Mouse (Mus musculus) midbrain, embryonic 16.5 days (tissue): ENCODE data around the gene Hnf4a. TPM values are rescaled to one million over a fixed set of nuclear protein-coding genes. Genes with fewer than 3 reads are reported as not detected.

ENCODE experiments used
- ATAC-seq: fragments of 200-750 bp; cut with Nextera tagmentation; 2 replicates; pipeline ENCODE4 v1.8.0; 2017; ENCODE audit warnings: moderate TSS enrichment
- H3K27ac ChIP-seq: fragments of 300-500 bp; sonication (generic); 2 replicates; pipeline ENCODE4 v1.5.1; 2014; ENCODE audit warnings: mild to moderate bottlenecking, low read length, mixed read lengths
- H3K27me3 ChIP-seq: fragments of 300-500 bp; sonication (generic); 2 replicates; pipeline ENCODE4 v1.6.1; 2014; ENCODE audit warnings: low read depth, low read length, mixed read lengths; ENCODE audit not compliant: control insufficient read depth, insufficient read depth
- H3K36me3 ChIP-seq: fragments of 300-500 bp; sonication (generic); 2 replicates; pipeline ENCODE4 v1.6.1; 2014; ENCODE audit warnings: mild to moderate bottlenecking, low read length, moderate library complexity, mixed read lengths; ENCODE audit not compliant: control insufficient read depth, insufficient read depth
- H3K4me1 ChIP-seq: fragments of 300-500 bp; sonication (generic); 2 replicates; pipeline ENCODE4 v1.6.1; 2014; ENCODE audit warnings: mild to moderate bottlenecking, low read length, mixed read lengths; ENCODE audit not compliant: control insufficient read depth, insufficient read depth
- H3K4me2 ChIP-seq: fragments of 300-500 bp; sonication (generic); 2 replicates; pipeline ENCODE4 v1.6.1; 2014; ENCODE audit warnings: mild to moderate bottlenecking, low read length, mixed read lengths
- H3K4me3 ChIP-seq: fragments of 300-500 bp; sonication (generic); 2 replicates; pipeline ENCODE4 v1.5.1; 2014; ENCODE audit warnings: low read depth, mild to moderate bottlenecking, low read length, moderate library complexity, mixed read lengths
- H3K9ac ChIP-seq: fragments of 300-500 bp; sonication (generic); 2 replicates; pipeline ENCODE4 v1.6.1; 2014; ENCODE audit warnings: low read depth, low read length, mixed read lengths
- H3K9me3 ChIP-seq: fragments of 300-500 bp; sonication (generic); replicated peaks from 2 replicates; pipeline ENCODE4 v1.6.1; 2014; ENCODE audit warnings: mild to moderate bottlenecking, low read length, mixed read lengths; ENCODE audit not compliant: control insufficient read depth, poor library complexity, severe bottlenecking
- WGBS: fragments of 180-500 bp; shearing (Covaris S2); extraction: QIAGEN DNeasy Blood & Tissue Kit; methylation state at CpG from one replicate; pipeline ENCODE4 v1.1.7; 2014; 5-methylcytosine and 5-hydroxymethylcytosine counted together
- polyA plus RNA-seq: library from polyadenylated mRNA; unstranded; fragments of >200 nt; fragmentation: Nextera tagmentation; extraction: Ambion mirVana; gene quantifications from 2 replicates; pipeline ENCODE4 v1.2.1, GENCODE M21; 2015

Gene Hnf4a
- polyA plus RNA-seq, 1 experiment from 2014 or later = not detected

- Histone ChIP-seq H3K27ac (no peak overlapping the region), H3K9me3 (no peaks in the 10 kb centered on the region), H3K4me2 (no peak overlapping the region), H3K9ac (no peak overlapping the region), H3K4me3 (no peak overlapping the region), H3K36me3 (no peaks in the 10 kb centered on the region), H3K4me1 (no peaks in the 10 kb centered on the region), H3K27me3 (no peaks in the 10 kb centered on the region)
- 46% methylated on average over 6 of the region's 6 CpGs for WGBS
- ATAC-seq = no peak
These were observed 12.2 kb upstream of the Hnf4a start for GRCm38 (mm10) chr2:163494456-163494855.

DNA sequence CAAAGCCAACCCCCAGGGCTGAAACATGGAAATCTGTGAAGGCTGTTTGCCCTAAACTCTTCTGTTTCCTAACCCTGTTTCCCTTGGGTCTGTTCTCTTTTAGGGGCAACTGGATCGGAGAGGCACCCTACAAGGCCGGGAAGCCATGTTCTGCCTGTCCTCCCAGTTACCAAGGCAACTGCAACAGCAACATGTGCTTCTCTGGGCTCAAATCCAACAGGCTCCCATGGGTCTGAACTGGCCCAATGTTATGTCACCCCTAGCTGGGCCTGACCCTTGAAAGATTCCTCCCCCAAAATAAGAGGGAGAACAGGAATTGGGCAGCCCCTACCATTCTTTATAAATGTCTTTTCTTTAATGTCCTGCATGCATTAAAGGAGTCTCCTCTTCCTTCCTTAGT lies 4.4 kb upstream of the Hnf4a start:
- H3K27me3 ChIP-seq = no peaks in the 10 kb centered on the region
- no peaks in the 10 kb centered on the region for H3K4me1 ChIP-seq
- no peak overlapping the region for H3K4me3 ChIP-seq
- H3K9me3 ChIP-seq = no peaks in the 10 kb centered on the region
- H3K36me3 ChIP-seq = no peaks in the 10 kb centered on the region
- H3K9ac ChIP-seq = no peak overlapping the region
- H3K4me2 ChIP-seq = no peak overlapping the region
- 60% methylated on average over 2 of the region's 2 CpGs for WGBS
- no peak for ATAC-seq
- H3K27ac ChIP-seq = no peak overlapping the region

- Histone ChIP-seq H3K9ac (no peak overlapping the region), H3K9me3 (no peaks in the 10 kb centered on the region), H3K36me3 (no peaks in the 10 kb centered on the region), H3K27ac (no peak overlapping the region), H3K27me3 (no peaks in the 10 kb centered on the region), H3K4me1 (no peaks in the 10 kb centered on the region), H3K4me3 (no peak overlapping the region), H3K4me2 (no peak overlapping the region)
- ATAC-seq = no peak
- 79% methylated on average over 7 of the region's 7 CpGs for WGBS
These were observed 3.4 kb upstream of the Hnf4a start for GRCm38 (mm10) chr2:163503191-163503590.

DNA sequence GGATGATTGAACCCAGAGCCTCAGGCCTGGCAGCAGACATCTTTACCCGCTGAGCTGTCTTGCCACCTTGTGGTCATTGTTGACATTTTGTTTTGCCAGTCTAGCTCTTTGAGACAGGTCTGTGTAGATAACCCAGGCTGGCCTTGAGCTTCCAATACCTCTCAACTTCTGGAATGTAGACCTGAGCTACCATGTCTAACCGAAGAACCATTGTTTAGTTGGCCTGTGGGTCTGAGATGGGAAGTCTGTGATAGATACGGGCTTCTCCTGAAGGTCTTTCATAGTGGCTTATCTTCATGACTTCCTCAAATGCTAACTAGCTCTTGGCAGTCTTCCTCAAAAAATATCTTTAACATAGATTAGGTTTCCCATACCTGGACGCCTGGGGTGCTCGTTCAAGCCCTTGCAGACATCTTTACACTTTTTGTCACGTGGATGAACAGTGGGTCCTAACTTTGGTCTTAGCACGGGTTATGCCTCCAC lies 19.2 kb downstream of the Hnf4a start:
- H3K27me3 ChIP-seq = no peaks in the 10 kb centered on the region
- H3K9ac ChIP-seq = no peak overlapping the region
- no peaks in the 10 kb centered on the region for H3K9me3 ChIP-seq
- H3K27ac ChIP-seq = no peak overlapping the region
- H3K4me1 ChIP-seq = no peaks in the 10 kb centered on the region
- WGBS = 88% methylated on average over 7 of the region's 7 CpGs
- ATAC-seq = no peak
- H3K4me2 ChIP-seq = no peak overlapping the region
- H3K4me3 ChIP-seq = no peak overlapping the region
- H3K36me3 ChIP-seq = no peaks in the 10 kb centered on the region

- 91% methylated on average over 2 of the region's 2 CpGs for WGBS
- Histone ChIP-seq H3K9me3 (no peaks in the 10 kb centered on the region), H3K4me2 (no peak overlapping the region), H3K4me3 (no peak overlapping the region), H3K27ac (no peak overlapping the region), H3K36me3 (no peaks in the 10 kb centered on the region), H3K9ac (no peak overlapping the region), H3K4me1 (no peaks in the 10 kb centered on the region), H3K27me3 (no peaks in the 10 kb centered on the region)
- ATAC-seq = no peak
These were observed 20.9 kb downstream of the Hnf4a start for GRCm38 (mm10) chr2:163527497-163527896.

GRCm38 (mm10) chr2:163530418-163530817 lies 23.8 kb downstream of the Hnf4a start:
- no peak overlapping the region for H3K4me2 ChIP-seq
- H3K27me3 ChIP-seq = no peaks in the 10 kb centered on the region
- H3K27ac ChIP-seq = no peak overlapping the region
- WGBS = 68% methylated on average over 8 of the region's 8 CpGs
- peaks cover 4% of the 10 kb centered on the region; the same call in 1 of the 2 replicates for H3K4me1 ChIP-seq
- H3K4me3 ChIP-seq = no peak overlapping the region
- H3K9me3 ChIP-seq = no peaks in the 10 kb centered on the region
- no peak overlapping the region for H3K9ac ChIP-seq
- no peaks in the 10 kb centered on the region for H3K36me3 ChIP-seq
- ATAC-seq = no peak

DNA sequence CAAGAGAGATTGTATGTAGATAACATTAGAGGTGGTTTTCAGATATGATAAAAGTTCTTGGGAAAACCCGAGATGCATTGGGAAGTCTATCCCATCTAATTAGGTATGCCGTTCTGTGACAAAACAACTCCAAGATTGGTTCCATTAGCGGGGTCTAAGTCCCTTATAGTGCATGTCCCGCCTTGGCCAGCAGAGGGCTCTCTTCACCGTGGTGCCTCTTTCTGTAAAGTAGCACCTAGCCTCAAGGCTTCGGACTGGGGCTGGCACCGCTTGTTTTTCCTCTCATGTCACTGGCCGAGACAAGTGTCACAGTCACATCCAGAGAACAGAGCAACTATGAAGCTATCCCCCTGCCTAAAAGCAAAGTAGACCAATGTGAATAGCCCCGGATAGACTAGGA lies 25.3 kb downstream of the Hnf4a start:
- no peaks in the 10 kb centered on the region for H3K36me3 ChIP-seq
- ATAC-seq = no peak
- 11% methylated on average over 9 of the region's 9 CpGs for whole genome bisulfite sequencing
- peaks cover 4% of the 10 kb centered on the region; the same call in 1 of the 2 replicates for H3K4me1 ChIP-seq
- no peaks in the 10 kb centered on the region for H3K9me3 ChIP-seq
- H3K27me3 ChIP-seq = no peaks in the 10 kb centered on the region
- H3K4me3 ChIP-seq = no peak overlapping the region
- no peak overlapping the region for H3K27ac ChIP-seq
- no peak overlapping the region for H3K4me2 ChIP-seq
- no peak overlapping the region for H3K9ac ChIP-seq

GRCm38 (mm10) chr2:163533226-163533625 lies 26.6 kb downstream of the Hnf4a start:
- no peak for ATAC-seq

GRCm38 (mm10) chr2:163534958-163535524 lies 28.4 kb downstream of the Hnf4a start:
- 9% methylated on average over 22 of the region's 22 CpGs for WGBS
- Histone ChIP-seq H3K4me2 (peak overlapping the region; percentile 89), H3K36me3 (no peaks in the 10 kb centered on the region), H3K4me3 (peak overlapping the region; percentile 38), H3K27ac (no peak overlapping the region), H3K9me3 (no peaks in the 10 kb centered on the region), H3K27me3 (no peaks in the 10 kb centered on the region), H3K4me1 (peaks cover 4% of the 10 kb centered on the region; the same call in 1 of the 2 replicates), H3K9ac (peak overlapping the region; percentile 76)
- ATAC-seq = peak; percentile 85

More at GRCm38 (mm10) chr2:163533226-163533625, 26.6 kb downstream of the Hnf4a start:
- WGBS = 91% methylated on average over 9 of the region's 9 CpGs
- Histone ChIP-seq H3K4me3 (no peak overlapping the region), H3K27ac (no peak overlapping the region), H3K9ac (no peak overlapping the region), H3K4me2 (no peak overlapping the region), H3K9me3 (no peaks in the 10 kb centered on the region), H3K36me3 (no peaks in the 10 kb centered on the region), H3K4me1 (peaks cover 4% of the 10 kb centered on the region; the same call in 1 of the 2 replicates), H3K27me3 (no peaks in the 10 kb centered on the region)
